Mouse (Mus musculus): ENCODE results near the gene Dnase1l3.

Dnase1l3 gene

DNA sequence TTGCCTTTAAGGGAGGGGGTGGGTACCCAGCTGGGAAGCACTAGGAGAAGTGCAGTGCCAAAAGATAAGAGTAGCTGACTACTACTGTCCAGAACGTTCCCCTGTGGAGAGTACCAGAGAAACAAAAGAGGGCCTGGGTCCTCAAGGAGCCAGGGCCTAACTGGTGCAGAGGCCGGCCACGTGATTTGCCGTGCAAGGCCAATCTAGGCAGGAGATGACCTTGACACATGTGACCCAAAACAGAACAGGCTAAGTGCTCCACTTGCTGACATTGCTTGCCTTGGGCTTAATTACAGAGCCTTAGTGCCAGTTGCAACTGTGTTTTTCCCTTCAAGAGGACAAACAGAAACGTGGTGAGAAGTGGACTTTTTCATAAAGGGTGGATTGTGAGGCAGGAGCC, 53.0 kb downstream of the Dnase1l3 start:
- TF ChIP-seq GATA4 (IDR thresholded peaks at IDR 0.05; ENCODE audit: insufficient replicate concordance, low read length) = no peak

DNA sequence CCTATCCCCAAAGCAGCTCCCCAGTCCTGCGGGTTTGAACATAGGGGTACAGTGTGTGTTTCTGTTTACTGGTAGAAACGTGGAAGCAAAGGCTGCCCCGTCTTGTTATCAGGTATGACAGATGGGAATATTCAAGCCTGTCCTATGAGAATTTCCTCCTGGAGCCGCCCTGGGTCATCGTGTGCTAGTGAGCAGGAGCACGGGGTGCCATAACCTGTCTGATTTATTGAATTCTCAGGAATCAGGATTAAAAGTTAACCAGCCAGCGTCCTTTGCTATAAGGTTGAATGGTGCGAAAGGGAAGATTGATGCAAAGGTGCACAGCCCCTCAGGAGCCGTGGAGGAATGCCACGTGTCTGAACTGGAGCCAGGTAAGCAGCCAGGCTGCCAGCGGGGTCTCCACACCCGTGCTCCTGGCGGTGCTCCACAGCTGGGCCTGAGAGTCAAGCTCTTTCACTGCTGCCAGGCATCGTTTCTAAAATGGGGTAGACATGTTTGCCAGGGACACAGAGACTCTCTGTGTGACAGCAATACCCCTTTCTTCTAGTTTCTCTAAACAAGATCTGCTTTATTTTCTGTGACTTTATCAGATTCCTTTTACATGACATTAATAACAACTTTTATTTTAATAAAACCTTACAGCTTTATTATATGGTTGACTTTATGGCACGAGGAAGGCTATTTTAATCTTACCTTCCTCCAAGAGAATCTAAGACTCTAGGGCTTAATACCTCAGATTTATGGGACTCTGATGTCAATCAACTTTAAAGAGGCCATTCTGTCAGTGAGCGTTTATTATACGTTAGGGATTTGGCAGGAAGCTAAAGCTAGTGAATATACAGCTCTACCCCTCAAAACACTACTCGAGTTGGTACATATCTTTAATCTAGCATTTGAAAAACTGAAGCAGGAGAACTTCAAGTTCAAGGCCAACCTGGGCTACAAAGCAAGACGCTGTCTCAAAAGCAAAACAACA, 55.3 kb downstream of the Dnase1l3 start:
- TF ChIP-seq GATA4 (IDR thresholded peaks at IDR 0.05; ENCODE audit: insufficient replicate concordance, low read length) = no peak

DNA sequence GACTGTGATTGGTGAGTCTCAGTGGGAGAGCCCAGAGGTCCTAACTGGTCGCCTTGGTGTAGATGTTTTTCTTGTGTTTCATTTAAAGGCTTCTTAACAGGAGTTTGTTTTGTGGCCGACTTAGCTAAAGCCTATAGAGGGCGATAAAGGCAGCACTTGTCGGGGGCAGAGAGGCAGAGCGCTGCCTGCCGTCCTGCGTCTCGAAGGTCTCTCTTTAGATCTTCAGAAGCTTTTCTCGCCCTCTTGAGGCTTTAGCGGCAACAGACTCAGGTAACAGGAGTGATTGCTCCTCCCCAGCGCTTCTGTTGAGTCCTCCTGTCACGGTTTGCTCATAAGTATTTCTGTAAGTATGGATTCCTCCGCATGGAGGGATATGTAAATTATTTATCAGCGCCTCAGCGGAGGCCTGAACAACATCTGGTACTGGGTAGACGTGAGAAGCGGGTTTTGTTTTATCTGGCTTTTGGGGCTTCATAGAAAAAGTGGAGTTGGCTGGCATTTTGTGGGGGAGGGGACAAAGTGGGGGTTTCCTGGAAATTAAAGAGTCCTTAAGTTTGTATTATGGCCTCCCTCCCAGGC, 57.2 kb downstream of the Dnase1l3 start:
- TF ChIP-seq GATA4 (IDR thresholded peaks at IDR 0.05; ENCODE audit: insufficient replicate concordance, low read length) = no peak

DNA sequence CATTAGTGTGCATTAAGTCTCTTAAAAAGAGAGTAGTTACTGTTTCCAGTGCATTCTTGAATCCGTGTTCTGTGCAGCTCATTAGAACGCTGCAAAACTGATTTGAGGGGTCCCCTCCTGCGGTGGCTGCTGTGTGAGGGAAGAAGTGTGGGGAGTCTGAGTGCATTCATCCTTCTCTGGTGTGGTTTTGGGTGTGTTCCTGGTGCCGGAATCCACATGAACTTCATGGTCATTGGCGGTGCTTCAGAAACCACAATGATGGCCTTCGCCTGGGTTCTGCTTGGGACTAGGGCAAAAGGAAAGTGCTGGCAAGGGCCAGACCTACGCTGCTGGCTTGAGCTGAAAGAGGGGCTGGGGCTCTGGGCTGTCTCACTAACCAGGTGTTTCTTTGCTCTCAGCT, 60.2 kb downstream of the Dnase1l3 start:
- no peak for TF ChIP-seq GATA4 (IDR thresholded peaks at IDR 0.05; ENCODE audit: insufficient replicate concordance, low read length)

DNA sequence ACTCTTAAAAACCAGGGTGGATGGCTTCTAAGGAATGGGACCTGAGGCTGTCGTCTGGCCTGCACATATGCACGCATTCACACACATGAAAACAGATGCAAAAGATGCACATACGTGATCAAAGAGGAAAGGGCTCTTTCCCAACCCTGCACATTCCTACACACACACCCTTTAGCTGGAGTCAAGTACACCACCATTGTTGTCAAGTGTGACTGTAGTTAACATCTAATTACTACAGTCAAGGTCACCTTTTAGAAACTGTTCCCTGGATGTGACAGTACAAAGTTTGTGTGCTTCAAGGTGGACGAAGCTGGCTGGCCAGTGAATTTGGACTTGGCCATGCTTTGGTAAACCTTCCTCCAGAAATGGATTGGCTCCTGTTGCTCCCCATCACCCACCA, 62.2 kb downstream of the Dnase1l3 start:
- no peak for TF ChIP-seq GATA4 (IDR thresholded peaks at IDR 0.05; ENCODE audit: insufficient replicate concordance, low read length)

DNA sequence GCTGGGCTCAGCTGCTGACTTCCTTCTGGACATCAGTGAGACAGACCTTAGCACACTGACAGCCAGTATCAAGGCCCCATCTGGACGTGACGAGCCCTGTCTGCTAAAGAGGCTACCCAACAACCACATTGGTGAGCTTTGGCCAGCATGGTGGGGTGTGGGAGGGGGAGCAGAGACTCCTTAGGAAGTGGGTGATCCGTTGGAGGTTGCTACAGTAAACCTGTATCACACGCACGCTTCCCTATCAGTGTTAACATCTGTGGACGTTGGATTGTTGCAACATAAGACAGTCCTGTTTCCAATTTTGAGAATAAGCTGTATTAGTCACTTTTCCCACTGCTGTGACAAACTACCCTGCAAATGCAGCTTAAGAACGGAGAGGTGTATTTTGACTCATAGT, 65.3 kb downstream of the Dnase1l3 start:
- TF ChIP-seq GATA4 (IDR thresholded peaks at IDR 0.05; ENCODE audit: insufficient replicate concordance, low read length) = no peak

DNA sequence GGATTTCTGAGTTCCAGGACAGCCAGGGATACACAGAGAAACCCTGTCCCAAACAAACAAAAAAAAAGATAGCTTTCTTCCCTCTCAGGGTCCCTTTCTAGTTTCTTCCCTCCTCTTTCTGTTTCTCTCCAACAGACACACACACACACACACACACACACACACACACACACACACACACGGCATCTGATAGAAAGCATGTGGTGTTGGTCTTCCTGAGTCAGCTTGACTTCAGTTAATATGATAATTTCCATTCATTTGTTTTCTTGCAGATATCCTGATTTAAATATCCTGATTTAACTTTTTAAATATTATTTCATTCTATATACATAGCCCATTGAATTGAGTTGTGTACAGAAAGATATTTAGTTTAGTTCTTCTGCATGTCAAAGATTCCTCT, 66.0 kb downstream of the Dnase1l3 start:
- TF ChIP-seq GATA4 (IDR thresholded peaks at IDR 0.05; ENCODE audit: insufficient replicate concordance, low read length) = no peak

DNA sequence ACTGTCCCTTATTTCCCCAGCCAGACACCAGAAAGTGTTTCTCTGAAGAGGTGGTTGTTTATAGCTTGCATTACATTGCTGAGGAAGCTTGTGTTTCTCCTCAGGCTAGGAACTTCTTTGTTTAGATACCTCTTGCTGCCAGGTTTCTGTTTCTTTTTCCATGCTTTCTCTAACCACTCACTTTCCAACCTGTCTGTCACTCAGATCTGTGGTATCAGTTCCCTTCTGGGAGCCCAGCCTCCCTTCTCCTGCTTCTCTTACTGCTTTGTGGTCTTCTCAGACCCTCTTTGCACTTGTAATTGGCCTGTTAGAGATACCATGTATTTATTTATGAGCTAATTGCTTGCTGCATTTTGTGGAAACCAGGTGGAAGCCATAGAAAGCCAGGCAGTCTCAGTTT, 70.7 kb downstream of the Dnase1l3 start:
- no peak for TF ChIP-seq GATA4 (IDR thresholded peaks at IDR 0.05; ENCODE audit: insufficient replicate concordance, low read length)

DNA sequence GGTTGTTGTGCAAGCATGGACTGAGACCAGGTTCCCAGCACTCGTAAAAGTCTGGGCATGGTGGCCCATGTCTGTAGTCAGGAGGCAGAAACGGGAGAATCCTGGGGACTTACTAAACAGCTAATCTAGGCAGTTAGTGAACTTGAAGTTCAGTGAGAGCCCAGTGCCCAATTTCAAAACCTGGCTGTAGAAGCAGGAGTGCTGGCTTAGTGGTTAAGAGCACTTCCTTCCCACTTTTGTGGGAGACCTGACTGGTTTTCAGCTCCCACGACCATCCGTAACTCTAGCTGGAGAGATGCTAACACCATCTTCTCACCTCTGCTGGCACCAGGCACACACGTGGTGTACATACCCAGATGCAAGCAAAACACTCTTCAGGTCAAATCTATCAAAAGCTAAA, 72.9 kb downstream of the Dnase1l3 start:
- TF ChIP-seq GATA4 (IDR thresholded peaks at IDR 0.05; ENCODE audit: insufficient replicate concordance, low read length) = no peak

DNA sequence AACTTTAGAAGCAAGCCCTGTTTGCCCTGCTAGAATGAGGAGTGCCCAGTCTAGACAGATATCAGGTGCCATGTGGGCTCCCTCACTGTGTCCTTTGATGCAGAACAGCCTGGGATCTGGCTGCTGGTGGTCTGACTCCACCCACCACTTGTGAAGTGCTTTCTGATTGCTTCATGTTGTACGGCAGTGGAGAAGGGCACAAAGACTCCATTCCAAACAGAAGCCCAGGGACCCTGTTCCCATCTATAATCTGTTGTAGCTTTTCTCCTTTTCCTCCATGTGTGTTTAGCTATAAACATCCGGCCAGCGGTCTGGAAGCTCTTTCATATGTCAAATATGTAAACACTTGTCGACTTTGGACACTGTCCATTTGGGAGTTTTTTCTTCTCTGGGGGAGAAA, 74.5 kb downstream of the Dnase1l3 start:
- TF ChIP-seq GATA4 (IDR thresholded peaks at IDR 0.05; ENCODE audit: insufficient replicate concordance, low read length) = no peak

DNA sequence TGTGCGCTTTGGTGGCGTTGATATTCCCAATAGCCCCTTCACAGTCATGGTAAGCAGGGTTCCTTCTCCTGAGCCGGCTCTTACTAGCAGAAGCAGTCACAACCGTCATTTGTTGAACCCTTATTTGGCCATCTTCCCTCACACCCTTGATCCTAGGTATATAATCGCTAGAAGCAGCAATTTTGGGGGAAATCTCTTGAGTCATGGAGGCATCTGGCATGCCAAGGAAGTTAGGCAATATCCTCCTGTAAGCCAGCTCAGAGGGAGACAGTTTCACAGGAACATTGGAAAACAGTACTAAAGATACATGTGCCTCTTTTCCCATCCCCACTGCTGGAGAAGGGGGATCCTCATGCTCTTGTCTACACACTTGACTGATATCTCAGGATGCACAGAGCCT, 75.1 kb downstream of the Dnase1l3 start:
- TF ChIP-seq GATA4 (IDR thresholded peaks at IDR 0.05; ENCODE audit: insufficient replicate concordance, low read length) = no peak

DNA sequence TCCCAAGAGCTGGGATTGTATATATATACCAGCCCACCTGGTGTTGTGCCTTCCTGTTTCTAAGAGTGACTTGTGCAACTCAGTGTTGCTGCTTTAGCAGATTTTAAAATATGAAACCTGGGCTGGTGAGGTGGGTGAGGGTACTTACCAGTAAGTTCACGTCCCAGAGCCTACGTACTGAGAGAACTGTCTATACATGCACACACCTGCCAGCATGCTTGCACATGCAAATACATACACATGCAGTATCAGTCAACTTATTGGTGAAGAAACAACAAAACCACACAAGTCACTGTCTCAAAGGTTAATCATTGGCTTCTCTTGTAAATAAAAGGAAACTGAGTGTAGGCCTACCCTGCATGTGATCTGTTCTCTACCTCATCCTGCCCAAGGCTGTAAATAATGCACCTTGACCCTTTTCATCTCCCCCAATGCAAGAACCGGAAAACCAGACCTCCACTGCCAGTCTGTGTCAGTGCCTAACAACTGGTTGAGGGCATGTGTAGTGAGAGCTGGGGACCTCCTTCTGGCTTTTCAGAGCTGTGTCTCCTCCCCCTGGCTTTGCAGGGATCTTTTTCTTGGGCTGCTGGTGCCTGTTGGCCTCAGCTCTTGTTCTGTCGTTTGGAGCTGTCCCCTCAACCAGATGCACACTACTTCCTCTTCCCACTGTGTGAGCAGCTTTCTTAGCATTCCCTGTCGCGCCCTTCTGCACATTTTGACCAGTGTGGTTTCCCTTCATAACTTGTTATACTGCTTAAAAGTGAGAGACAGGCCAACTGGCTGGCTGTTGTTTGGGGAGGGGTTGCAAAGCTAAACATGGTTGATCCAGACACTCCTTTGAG, 76.0 kb downstream of the Dnase1l3 start:
- no peak for TF ChIP-seq GATA4 (IDR thresholded peaks at IDR 0.05; ENCODE audit: insufficient replicate concordance, low read length)

Data from liver, adult (tissue).